Comparison of ENCODE assay signal across 27 mouse cellular contexts in genomic region chr11:121033118-121033517, GRCm38 (mm10). TPM values are rescaled to one million over a fixed set of nuclear protein-coding genes. Genes with fewer than 3 reads are reported as not detected.
"Had no signal": no experiment of that assay in that cellular context is flagged by ENCODE, and none has a peak within 500 bp of the region (broad histone marks: within the 10 kb centered on the region; RNA-seq: fewer than 3 reads in every experiment).

No protein-coding gene starts in this region.

- H3K4me3 ChIP-seq: liver, embryonic 15.5 days; lung, embryonic 15.5 days; midbrain, embryonic 13.5 days; midbrain, embryonic 15.5 days; neural tube, embryonic 12.5 days; stomach, embryonic 15.5 days had no signal

- ATAC-seq: liver, postnatal 0 days; lung, postnatal 0 days; midbrain, embryonic 13.5 days; midbrain, embryonic 15.5 days had no signal

- DNase-seq: liver, postnatal 0 days; lung, adult 2 months; lung, postnatal 14 days; lung, postnatal 36 days; retina, postnatal 1 day; right cerebral cortex, adult 18-20 months; right cerebral cortex, postnatal 25 days; thymus, adult 2 months; thymus, postnatal 4 days had no signal

- H3K9ac ChIP-seq: liver, embryonic 15.5 days; liver, postnatal 0 days; lung, embryonic 15.5 days; midbrain, embryonic 13.5 days; midbrain, embryonic 15.5 days; neural tube, embryonic 12.5 days; stomach, embryonic 15.5 days had no signal

- H3K36me3 ChIP-seq: liver, embryonic 15.5 days; lung, embryonic 15.5 days; midbrain, embryonic 13.5 days; midbrain, embryonic 15.5 days; neural tube, embryonic 12.5 days; stomach, embryonic 15.5 days had no signal

- H3K4me2 ChIP-seq: liver, embryonic 15.5 days; lung, embryonic 15.5 days; midbrain, embryonic 11.5 days; midbrain, embryonic 13.5 days; midbrain, embryonic 15.5 days; neural tube, embryonic 12.5 days; stomach, embryonic 15.5 days had no signal

- H3K9me3 ChIP-seq: liver, embryonic 15.5 days; lung, embryonic 15.5 days; midbrain, embryonic 13.5 days; midbrain, embryonic 15.5 days; neural tube, embryonic 12.5 days; stomach, embryonic 15.5 days had no signal

- H3K27ac ChIP-seq: liver, embryonic 15.5 days; lung, embryonic 15.5 days; macrophage; midbrain, embryonic 13.5 days; midbrain, embryonic 15.5 days; neural tube, embryonic 12.5 days; stomach, embryonic 15.5 days; stomach, postnatal 0 days had no signal

- H3K27me3 ChIP-seq: lung, embryonic 15.5 days; midbrain, embryonic 13.5 days; midbrain, embryonic 15.5 days; neural tube, embryonic 12.5 days; stomach, embryonic 15.5 days had no signal

- H3K4me1 ChIP-seq: liver, embryonic 15.5 days; lung, embryonic 15.5 days; midbrain, embryonic 13.5 days; midbrain, embryonic 15.5 days; neural tube, embryonic 12.5 days; stomach, embryonic 15.5 days had no signal

RNA-seq across cellular contexts. Expression of gene Cd7, which starts 6.1 kb away (rescaled TPM):
- total RNA-seq: midbrain, postnatal 0 days had no signal
- polyA plus RNA-seq: midbrain, embryonic 11.5 days; midbrain, embryonic 15.5 days; midbrain, postnatal 0 days; neural tube, embryonic 14.5 days had no signal

RNA-seq across cellular contexts. Expression of gene Sectm1b, which starts 30.3 kb away (rescaled TPM):
- total RNA-seq: megakaryocyte, adult 5-6 weeks; midbrain, postnatal 0 days; monocyte, adult 5-6 weeks; neutrophil, adult 5-6 weeks had no signal
- polyA plus RNA-seq: lung, embryonic 15.5 days; macrophage; midbrain, embryonic 11.5 days; midbrain, embryonic 13.5 days; midbrain, embryonic 15.5 days; midbrain, postnatal 0 days; neural tube, embryonic 12.5 days; neural tube, embryonic 14.5 days; spleen, adult 2 months; testis, adult 2 months; urinary bladder, adult 2 months had no signal

RNA-seq across cellular contexts. Expression of gene Sectm1a, which starts 47.9 kb away (rescaled TPM):
- total RNA-seq: midbrain, postnatal 0 days; monocyte, adult 5-6 weeks; neutrophil, adult 5-6 weeks had no signal
- polyA plus RNA-seq: lung, adult 2 months; macrophage; midbrain, embryonic 11.5 days; midbrain, embryonic 13.5 days; midbrain, embryonic 15.5 days; midbrain, postnatal 0 days; neural tube, embryonic 12.5 days; neural tube, embryonic 14.5 days had no signal
